Mouse (Mus musculus): ENCODE measurements at regions not wholly inside any gene's neighbourhood (a gene's known extent, or its start where the extent isn't known, plus 50 kb on each side); places are given as distances from the start of the nearest gene placed in this dataset.
A peak's percentile ranks its signal among the peaks of the same experiment; 100 is the strongest.

GRCm38 (mm10) chr4:95325861-95326260, 231.4 kb upstream of the Fggy start:
- DNase-seq: no peak

GRCm38 (mm10) chr4:95339822-95340221, 217.5 kb upstream of the Fggy start:
- DNase-seq: no peak

- no peak for DNase-seq
Measured at GRCm38 (mm10) chr4:95340926-95341325, 216.4 kb upstream of the Fggy start.

- peak; percentile 39 for DNase-seq
Measured at GRCm38 (mm10) chr4:95346722-95347197, 210.5 kb upstream of the Fggy start.

- no peak for DNase-seq
Measured at GRCm38 (mm10) chr4:95347436-95347835, 209.9 kb upstream of the Fggy start.

- DNase-seq: no peak
Measured at GRCm38 (mm10) chr4:95348405-95349123, 208.7 kb upstream of the Fggy start.

- DNase-seq: peak; percentile 82
Measured at GRCm38 (mm10) chr4:95353894-95354319, 203.4 kb upstream of the Fggy start.

- DNase-seq: peak; percentile 28
Measured at GRCm38 (mm10) chr4:95358674-95359073, 198.6 kb upstream of the Fggy start.

- no peak for DNase-seq
Measured at GRCm38 (mm10) chr4:95360336-95360967, 196.9 kb upstream of the Fggy start.

- DNase-seq: no peak
Measured at GRCm38 (mm10) chr4:95364376-95365082, 192.8 kb upstream of the Fggy start.

- DNase-seq: no peak
Measured at GRCm38 (mm10) chr4:95376386-95376785, 180.9 kb upstream of the Fggy start.

GRCm38 (mm10) chr4:95377222-95378134, 179.8 kb upstream of the Fggy start:
- DNase-seq: peak; percentile 62

GRCm38 (mm10) chr4:95378645-95379044, 178.7 kb upstream of the Fggy start:
- DNase-seq: no peak

GRCm38 (mm10) chr4:95383216-95383892, 174.0 kb upstream of the Fggy start:
- DNase-seq: no peak

- DNase-seq: peak; percentile 44
Measured at GRCm38 (mm10) chr4:95385552-95385951, 171.8 kb upstream of the Fggy start.

- DNase-seq: no peak
Measured at GRCm38 (mm10) chr4:95386021-95386420, 171.3 kb upstream of the Fggy start.

GRCm38 (mm10) chr4:95388556-95388955, 168.8 kb upstream of the Fggy start:
- DNase-seq: no peak

GRCm38 (mm10) chr4:95389647-95390046, 167.7 kb upstream of the Fggy start:
- peak; percentile 62 for DNase-seq

- DNase-seq: no peak
Measured at GRCm38 (mm10) chr4:95390549-95390948, 166.8 kb upstream of the Fggy start.

- peak; percentile 25 for DNase-seq
Measured at GRCm38 (mm10) chr4:95395746-95396145, 161.6 kb upstream of the Fggy start.

GRCm38 (mm10) chr4:95398301-95398700, 159.0 kb upstream of the Fggy start:
- no peak for DNase-seq

- DNase-seq: peak; percentile 50
Measured at GRCm38 (mm10) chr4:95402273-95402672, 155.0 kb upstream of the Fggy start.

Measured in kidney, postnatal 14 days (tissue).